Mouse (Mus musculus): ENCODE results near the gene Olfr202.
"Not testable (repeated sequence)": the region's sequence is repeated elsewhere in the genome, so short reads cannot be mapped to it uniquely, and the experiment has no call there.

The Olfr202 gene

DNA sequence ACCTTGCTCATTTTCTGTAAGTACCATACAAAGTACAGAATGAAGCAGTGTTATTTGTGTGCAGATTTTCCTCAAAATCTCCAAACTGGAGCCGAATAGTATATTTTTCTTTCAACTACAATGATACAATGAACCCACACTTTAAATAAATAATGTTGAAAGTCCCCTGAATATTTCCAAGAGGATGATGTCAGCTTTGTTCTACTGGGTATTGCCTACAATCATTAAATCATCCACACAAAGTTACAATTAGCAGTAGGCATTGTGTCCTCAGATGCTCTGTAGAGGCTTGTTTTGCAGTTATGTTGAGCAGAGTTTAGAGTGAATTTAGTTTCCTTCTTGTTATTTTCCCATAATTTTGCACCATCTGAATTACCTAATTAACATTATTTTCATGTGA lies at the start of gene Olfr202:
TSS of gene Olfr202 (minus strand) at position 101 of the 400 bp plus-strand sequence.
- DNase-seq (ENCODE audit: low spot score) = no peak

DNA sequence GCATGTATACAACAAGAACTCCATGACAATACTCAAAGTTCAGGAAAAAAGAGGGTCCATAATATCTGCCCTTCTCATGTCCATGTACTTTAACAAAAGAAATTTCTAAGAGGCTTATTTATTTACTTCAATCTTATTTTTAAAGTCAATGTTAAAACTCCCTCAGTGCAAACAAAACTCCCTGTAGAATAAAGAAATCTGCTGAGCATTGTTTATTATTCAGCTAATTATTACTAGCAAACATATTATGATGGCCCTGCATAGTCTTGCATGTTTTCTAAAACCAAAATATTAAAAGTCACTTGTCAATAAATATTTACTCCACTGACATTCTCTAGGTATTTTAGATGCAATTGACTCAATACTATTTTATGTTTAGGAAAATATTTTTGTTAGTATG lies 44.4 kb upstream of the Olfr202 start, which contains the start of gene Olfr205:
TSS of gene Olfr205 (minus strand) at position 101 of the 400 bp plus-strand sequence.
- DNase-seq (ENCODE audit: low spot score) = no peak

DNA sequence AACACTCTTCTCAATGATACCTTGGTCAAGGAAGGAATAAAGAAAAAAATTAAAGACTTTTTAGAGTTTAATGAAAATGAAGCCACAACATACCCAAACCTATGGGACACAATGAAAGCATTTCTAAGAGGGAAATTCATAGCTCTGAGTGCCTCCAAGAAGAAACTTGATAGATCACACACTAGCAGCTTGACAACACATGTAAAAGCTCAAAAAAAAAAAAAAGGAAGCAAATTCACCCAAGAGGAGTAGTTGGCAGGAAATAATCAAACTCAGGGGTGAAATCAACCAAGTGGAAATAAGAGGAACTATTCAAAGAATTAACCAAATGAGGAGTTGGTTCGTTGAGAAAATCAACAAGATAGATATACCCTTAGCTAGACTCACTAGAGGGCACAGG lies 36.7 kb upstream of the Olfr202 start:
- not testable (repeated sequence) for DNase-seq (ENCODE audit: low spot score)

DNA sequence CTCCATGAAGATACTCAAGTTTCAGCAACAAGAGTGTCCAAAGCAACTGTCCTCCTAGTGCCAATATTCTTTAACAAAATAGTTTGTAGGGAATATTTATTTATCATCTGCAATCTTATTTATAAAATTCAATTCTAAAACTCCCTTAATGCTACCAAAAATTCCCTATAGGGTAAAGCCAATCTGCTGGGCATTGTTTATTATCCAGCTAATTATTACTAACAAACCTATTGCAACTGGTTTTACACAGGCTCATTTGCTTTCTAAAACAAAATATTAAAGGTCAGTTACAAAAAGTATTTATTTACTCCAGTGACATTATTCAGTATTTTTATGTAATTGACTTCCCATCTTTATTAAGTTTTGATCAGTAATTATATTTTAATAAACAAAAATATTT lies 31.6 kb upstream of the Olfr202 start, which contains the start of gene Olfr204:
TSS of gene Olfr204 (minus strand) at position 101 of the 400 bp plus-strand sequence.
- DNase-seq (ENCODE audit: low spot score) = no peak

DNA sequence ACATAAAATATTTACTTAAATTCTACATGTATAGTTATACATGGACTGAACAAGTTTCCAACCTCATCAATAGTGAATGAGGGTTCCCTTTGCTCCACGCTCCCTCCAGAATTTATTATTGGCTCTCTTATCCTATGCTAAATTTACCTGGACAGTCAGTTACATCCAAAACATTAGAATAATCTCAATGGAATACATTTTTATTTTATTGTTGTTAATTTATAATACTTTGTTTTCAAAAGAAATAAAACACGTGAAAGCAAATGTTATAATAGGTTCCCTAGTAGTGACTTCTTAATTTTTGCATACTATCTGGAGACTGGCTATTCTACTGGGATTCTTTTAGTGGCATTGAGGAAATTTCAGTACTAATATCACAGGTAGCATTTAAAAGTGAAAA lies 12.0 kb upstream of the Olfr202 start, which contains the start of gene Olfr203:
TSS of gene Olfr203 (plus strand) at position 301 of the 400 bp plus-strand sequence.
- no peak for DNase-seq (ENCODE audit: low spot score)

DNA sequence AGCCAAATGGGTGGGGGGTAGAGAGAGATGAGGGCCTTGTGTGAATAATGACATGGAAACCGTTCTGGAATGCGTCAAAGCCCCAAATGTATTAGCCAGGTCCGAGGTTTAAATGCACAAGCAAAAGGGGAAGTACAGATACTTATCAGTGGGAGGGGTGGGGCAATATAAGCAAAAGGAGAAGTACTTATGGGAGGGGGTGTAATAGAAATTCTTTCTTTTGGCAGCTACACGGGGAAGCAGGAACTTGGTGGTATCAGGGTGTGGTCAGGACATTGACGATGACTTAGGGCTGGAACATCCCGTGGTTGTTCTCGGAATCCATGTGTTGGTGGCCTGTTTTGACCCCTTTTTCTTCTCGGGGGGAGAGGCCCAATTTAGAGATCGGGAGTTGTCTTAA lies 983 bp upstream of the Olfr202 start:
- not testable (repeated sequence) for DNase-seq (ENCODE audit: low spot score)

DNA sequence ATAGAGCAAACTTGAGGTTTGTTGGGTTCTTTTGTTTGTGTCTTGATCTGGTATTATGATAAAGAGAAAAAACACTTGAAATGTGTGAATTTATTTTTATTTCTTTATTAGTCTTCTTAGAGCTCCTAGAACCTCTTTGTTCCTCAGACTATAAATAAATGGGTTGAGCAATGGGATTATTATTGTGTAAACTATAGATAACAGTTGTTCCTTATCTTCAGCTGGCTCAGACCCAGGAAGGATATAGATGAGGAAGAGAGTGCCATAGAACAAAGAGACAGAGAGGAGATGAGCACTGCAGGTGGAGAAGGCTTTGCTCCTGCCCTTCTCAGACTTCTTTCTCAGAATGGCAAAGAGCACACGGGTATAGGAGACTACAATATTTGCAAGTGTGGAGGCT lies 3.1 kb downstream of the Olfr202 start:
- DNase-seq (ENCODE audit: low spot score) = no peak

DNA sequence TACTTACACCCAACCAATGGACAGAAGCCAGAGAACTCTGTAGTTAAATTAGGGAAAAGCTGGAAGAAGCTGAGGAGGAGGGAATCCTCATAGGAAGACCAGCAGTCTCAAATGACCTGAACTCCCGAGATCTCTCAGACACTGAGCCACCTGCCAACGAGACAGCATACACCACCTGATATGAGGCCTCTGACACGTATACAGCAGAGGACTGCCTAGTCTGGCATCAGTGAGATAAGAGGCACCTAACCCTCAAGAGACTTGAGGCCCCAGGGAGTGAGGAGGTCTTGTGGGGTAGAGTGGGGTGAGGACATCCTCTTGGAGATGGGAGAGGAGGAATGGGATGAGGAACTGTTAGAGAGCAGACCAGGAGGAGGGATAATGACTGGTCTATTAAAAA lies 6.1 kb downstream of the Olfr202 start:
- DNase-seq (ENCODE audit: low spot score) = no peak

DNA sequence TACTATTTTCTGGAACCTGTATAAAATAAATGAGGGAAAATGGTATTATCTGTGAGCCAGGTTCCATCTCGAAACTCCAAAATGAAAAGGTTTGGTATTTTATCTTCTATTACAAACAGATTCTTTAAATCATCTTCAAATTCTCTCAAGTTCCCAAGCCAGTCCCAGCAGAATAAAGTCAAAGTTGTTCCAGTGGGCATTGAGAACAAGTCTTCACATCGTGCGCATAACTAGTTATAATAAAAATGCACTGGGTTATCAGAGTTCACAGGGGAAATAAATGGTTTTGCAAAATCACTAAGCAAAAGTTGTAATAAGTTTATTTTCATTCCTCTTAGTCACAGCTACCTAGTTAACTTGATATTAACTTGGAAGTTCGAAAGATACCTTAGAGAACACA lies 14.1 kb downstream of the Olfr202 start, which contains the start of gene Olfr201:
TSS of gene Olfr201 (minus strand) at position 101 of the 400 bp plus-strand sequence.
- not testable (repeated sequence) for DNase-seq (ENCODE audit: low spot score)

DNA sequence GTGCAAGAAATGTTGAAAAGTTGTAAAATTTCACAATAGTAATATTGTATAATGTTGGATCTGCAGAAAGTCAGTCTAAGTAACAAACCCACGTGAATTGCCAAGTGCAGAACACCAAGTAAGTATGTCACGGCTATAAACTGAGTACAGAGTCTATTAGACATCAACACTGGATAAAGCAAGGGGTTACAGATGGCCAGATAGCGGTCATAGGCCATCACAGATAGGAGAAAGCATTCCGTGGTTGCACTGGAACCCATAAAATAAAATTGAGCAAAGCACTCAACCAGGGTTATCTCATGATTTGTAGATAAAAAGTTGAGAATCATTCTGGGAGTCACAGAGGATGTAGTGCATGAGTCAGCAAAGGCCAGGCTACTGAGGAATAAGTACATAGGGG lies 17.5 kb downstream of the Olfr202 start:
- not testable (repeated sequence) for DNase-seq (ENCODE audit: low spot score)

DNA sequence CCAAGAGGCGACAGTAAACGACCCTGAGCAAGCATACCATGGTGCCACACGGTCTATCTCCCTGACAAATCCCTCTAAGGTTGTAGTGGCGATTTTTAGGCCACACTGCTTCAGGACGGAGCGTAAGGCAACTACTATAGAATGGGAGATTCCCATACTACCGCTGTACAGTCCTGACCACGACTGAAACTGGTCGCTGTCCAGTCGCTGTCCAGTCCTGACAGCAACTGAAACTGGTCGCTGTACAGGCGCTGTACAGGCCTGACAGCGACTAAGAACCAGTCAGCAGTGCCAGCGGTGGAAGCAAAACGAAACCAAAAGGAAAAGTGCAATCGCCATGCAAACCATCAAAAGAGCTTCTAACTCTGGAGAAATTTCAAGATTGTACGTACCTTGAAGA lies 36.9 kb downstream of the Olfr202 start:
- no peak for DNase-seq (ENCODE audit: low spot score)

Measured in left cerebral cortex, adult 11 months (tissue).